Mouse (Mus musculus): ENCODE data around the gene Tgfb1i1. TPM values are rescaled to one million over a fixed set of nuclear protein-coding genes. Genes with fewer than 3 reads are reported as not detected.

Tgfb1i1 gene
- polyA plus RNA-seq, 2 experiments = 5.0 to 7.8 TPM

DNA sequence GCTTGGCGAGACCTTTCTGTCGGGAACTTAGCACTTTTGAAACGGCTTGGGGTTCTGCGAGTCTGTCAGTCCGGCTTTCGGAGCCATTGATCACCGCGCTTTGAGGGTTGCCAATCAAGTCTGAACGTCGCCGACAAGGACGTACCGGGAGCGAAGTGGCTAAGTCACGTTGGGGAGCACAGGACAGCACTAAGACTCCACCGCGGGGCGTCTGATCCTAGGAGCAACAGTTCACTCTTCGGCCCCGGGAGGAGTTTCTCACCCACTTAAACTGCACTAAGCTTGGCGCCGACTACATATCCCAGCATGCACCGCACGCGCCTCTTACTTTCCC, 9.1 kb upstream of the Tgfb1i1 start:
- TF ChIP-seq CTCF (IDR thresholded peaks at IDR 0.05; ENCODE audit: low read depth) (no peak), EP300 (IDR thresholded peaks at IDR 0.05; ENCODE audit: low read depth) (no peak)
- no peaks in the 10 kb centered on the region for H3K9me3 ChIP-seq (ENCODE audit: control insufficient read depth, low read length)
- peak overlapping the region; percentile 74 for H3K4me2 ChIP-seq (ENCODE audit: low read depth)
- peaks cover 5% of the 10 kb centered on the region for H3K36me3 ChIP-seq (replicated peaks; ENCODE audit: control insufficient read depth, insufficient read depth, low read depth)
- H3K9ac ChIP-seq (replicated peaks) = peak overlapping the region; percentile 88
- no peaks in the 10 kb centered on the region for H3K27me3 ChIP-seq (ENCODE audit: control insufficient read depth, insufficient read depth, low read length)
- peak overlapping the region; percentile 71 to 97 for H3K4me3 ChIP-seq (ENCODE audit: insufficient read depth in 1 of 2, low read depth in 2 of 2, low read length in 2 of 2)
- H3K27ac ChIP-seq = peak overlapping the region; percentile 95
- peaks cover 9 to 10% of the 10 kb centered on the region in 2 experiments for H3K4me1 ChIP-seq (replicated peaks; ENCODE audit: control insufficient read depth in 2 of 2, insufficient read depth in 2 of 2, low read length in 1 of 2)
- DNase-seq (ENCODE audit: low read depth in 3 of 3, low spot score in 3 of 3) = no peak
- under 1% methylated on average over 25 of the region's 25 CpGs for WGBS (ENCODE audit: insufficient replicate concordance)
- no peak for ATAC-seq (ENCODE audit: insufficient read depth)

DNA sequence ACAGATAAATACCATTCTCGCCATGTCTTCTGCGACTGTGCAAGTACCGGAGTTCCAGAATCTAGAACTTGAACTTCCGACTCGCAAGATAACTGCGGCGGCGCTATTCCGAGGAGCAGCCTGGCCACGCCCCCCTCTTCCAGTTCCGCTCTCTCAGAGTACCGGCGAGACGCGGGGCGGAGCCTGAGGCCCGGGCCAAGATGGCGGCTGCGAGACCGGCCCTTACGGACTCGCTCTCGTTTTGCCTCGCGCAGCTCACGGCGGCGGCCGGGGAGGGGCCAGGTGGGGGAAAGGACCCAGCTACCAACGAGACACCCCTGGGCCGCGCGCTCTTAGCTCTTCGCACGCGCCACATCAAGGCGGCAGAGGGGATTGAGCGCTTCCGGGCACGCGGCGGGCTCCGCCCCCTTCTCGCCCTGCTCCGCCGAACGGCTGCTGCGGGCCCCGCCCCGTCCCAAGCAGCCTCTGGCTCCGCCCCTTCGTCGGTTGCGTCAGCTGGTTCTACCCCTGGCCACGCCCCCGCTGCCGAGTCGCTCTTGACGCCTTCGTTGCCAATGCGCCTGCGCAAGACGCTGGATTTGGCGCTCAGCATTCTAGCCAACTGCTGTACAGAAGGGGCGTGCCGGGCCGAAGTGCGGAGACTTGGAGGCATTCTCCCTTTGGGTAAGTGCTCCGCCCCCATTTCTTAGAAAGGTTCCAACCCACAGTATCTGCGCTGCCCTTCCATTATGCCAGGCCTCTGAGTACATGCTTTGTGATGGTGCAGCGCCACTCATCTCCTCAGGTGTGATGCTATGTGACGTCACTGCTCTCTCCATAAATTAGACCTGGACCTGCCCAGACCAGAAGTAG, 8.5 kb upstream of the Tgfb1i1 start, which contains the start of gene 9130023H24Rik:
9130023H24Rik (minus strand) TSS at position 105 of the 852 bp plus-strand sequence.
- H3K36me3 ChIP-seq (replicated peaks; ENCODE audit: control insufficient read depth, insufficient read depth, low read depth) = peaks cover 5% of the 10 kb centered on the region
- H3K4me2 ChIP-seq (ENCODE audit: low read depth) = peak within 1 kb of the TSS; percentile 74
- peak within 1 kb of the TSS; percentile 88 for H3K9ac ChIP-seq (replicated peaks)
- H3K4me1 ChIP-seq (replicated peaks; ENCODE audit: control insufficient read depth in 2 of 2, insufficient read depth in 2 of 2, low read length in 1 of 2) = peaks cover 9 to 10% of the 10 kb centered on the region in 2 experiments
- no peak; the same call in 1 of the 2 replicates for TF ChIP-seq EP300 (IDR thresholded peaks at IDR 0.05; ENCODE audit: low read depth)
- peak; percentile 47; the same call in 1 of the 2 replicates for TF ChIP-seq CTCF (IDR thresholded peaks at IDR 0.05; ENCODE audit: low read depth)
- H3K27me3 ChIP-seq (ENCODE audit: control insufficient read depth, insufficient read depth, low read length) = no peaks in the 10 kb centered on the region
- peak within 1 kb of the TSS; percentile 95 for H3K27ac ChIP-seq
- peak within 1 kb of the TSS; percentile 71 to 97 for H3K4me3 ChIP-seq (ENCODE audit: insufficient read depth in 1 of 2, low read depth in 2 of 2, low read length in 2 of 2)
- under 1% methylated on average over 72 of the region's 72 CpGs for WGBS (ENCODE audit: insufficient replicate concordance)
- DNase-seq (ENCODE audit: low read depth in 3 of 3, low spot score in 3 of 3) (peak; percentile 99 to 100 (median 99)), ATAC-seq (ENCODE audit: insufficient read depth) (peak; percentile 87)
- no peaks in the 10 kb centered on the region for H3K9me3 ChIP-seq (ENCODE audit: control insufficient read depth, low read length)

DNA sequence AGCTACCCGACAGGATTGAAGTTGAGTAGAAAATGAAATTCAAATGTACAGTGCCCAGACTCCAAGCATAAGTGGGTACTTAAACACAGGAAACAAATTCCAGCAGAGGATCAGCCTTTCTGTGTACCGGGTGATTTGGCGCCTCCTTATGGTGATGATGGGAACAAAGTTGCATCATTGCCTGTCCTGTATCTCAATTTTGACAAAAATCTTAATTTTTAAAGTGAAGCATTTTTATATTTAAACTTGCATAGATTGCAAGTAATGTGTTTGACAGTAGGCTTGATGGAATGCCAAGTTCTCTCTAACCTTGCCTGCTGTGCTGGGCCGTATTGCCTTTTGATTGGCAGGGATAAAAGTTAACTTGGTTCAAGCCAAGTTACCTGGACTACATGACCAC, 7.6 kb upstream of the Tgfb1i1 start:
- 26% methylated on average over 4 of the region's 4 CpGs for WGBS (ENCODE audit: insufficient replicate concordance)
- Histone ChIP-seq H3K4me3 (ENCODE audit: insufficient read depth in 1 of 2, low read depth in 2 of 2, low read length in 2 of 2) (peak overlapping the region; percentile 63 to 71; a peak in 3 of 4 replicates), H3K36me3 (replicated peaks; ENCODE audit: control insufficient read depth, insufficient read depth, low read depth) (peaks cover 5% of the 10 kb centered on the region), H3K9ac (replicated peaks) (peak overlapping the region; percentile 52), H3K4me1 (replicated peaks; ENCODE audit: control insufficient read depth in 2 of 2, insufficient read depth in 2 of 2, low read length in 1 of 2) (peaks cover 9 to 10% of the 10 kb centered on the region in 2 experiments), H3K27ac (peak overlapping the region; percentile 76), H3K9me3 (ENCODE audit: control insufficient read depth, low read length) (no peaks in the 10 kb centered on the region), H3K4me2 (ENCODE audit: low read depth) (peak overlapping the region; percentile 67), H3K27me3 (ENCODE audit: control insufficient read depth, insufficient read depth, low read length) (no peaks in the 10 kb centered on the region)
- ATAC-seq (ENCODE audit: insufficient read depth) (no peak), DNase-seq (ENCODE audit: low read depth in 3 of 3, low spot score in 3 of 3) (peak; percentile 52 to 63 (median 57))
- TF ChIP-seq EP300 (IDR thresholded peaks at IDR 0.05; ENCODE audit: low read depth) (peak; percentile 8; the same call in 1 of the 2 replicates), CTCF (IDR thresholded peaks at IDR 0.05; ENCODE audit: low read depth) (peak; percentile 63; the same call in 1 of the 2 replicates)

GRCm38 (mm10) chr7:128240131-128240784, 6.4 kb upstream of the Tgfb1i1 start:
- 88% methylated on average over 27 of the region's 27 CpGs for WGBS (ENCODE audit: insufficient replicate concordance)
- Histone ChIP-seq H3K27me3 (ENCODE audit: control insufficient read depth, insufficient read depth, low read length) (no peaks in the 10 kb centered on the region), H3K4me2 (ENCODE audit: low read depth) (no peak overlapping the region), H3K27ac (no peak overlapping the region), H3K9me3 (ENCODE audit: control insufficient read depth, low read length) (no peaks in the 10 kb centered on the region), H3K9ac (replicated peaks) (no peak overlapping the region), H3K4me3 (ENCODE audit: insufficient read depth in 1 of 2, low read depth in 2 of 2, low read length in 2 of 2) (no peak overlapping the region), H3K36me3 (replicated peaks; ENCODE audit: control insufficient read depth, insufficient read depth, low read depth) (peaks cover 5% of the 10 kb centered on the region), H3K4me1 (replicated peaks; ENCODE audit: control insufficient read depth in 2 of 2, insufficient read depth in 2 of 2, low read length in 1 of 2) (peaks cover 9 to 10% of the 10 kb centered on the region in 2 experiments)
- no peak for DNase-seq (ENCODE audit: low read depth in 3 of 3, low spot score in 3 of 3)
- TF ChIP-seq EP300 (IDR thresholded peaks at IDR 0.05; ENCODE audit: low read depth) (no peak), CTCF (IDR thresholded peaks at IDR 0.05; ENCODE audit: low read depth) (no peak)
- no peak for ATAC-seq (ENCODE audit: insufficient read depth)

- ATAC-seq (ENCODE audit: insufficient read depth) = no peak
- Histone ChIP-seq H3K27ac (no peak overlapping the region), H3K4me2 (ENCODE audit: low read depth) (no peak overlapping the region), H3K27me3 (ENCODE audit: control insufficient read depth, insufficient read depth, low read length) (peaks cover 2% of the 10 kb centered on the region; the same call in 1 of the 2 replicates), H3K36me3 (replicated peaks; ENCODE audit: control insufficient read depth, insufficient read depth, low read depth) (peaks cover 5% of the 10 kb centered on the region), H3K9me3 (ENCODE audit: control insufficient read depth, low read length) (no peaks in the 10 kb centered on the region), H3K9ac (replicated peaks) (no peak overlapping the region), H3K4me3 (ENCODE audit: insufficient read depth in 1 of 2, low read depth in 2 of 2, low read length in 2 of 2) (no peak overlapping the region), H3K4me1 (replicated peaks; ENCODE audit: control insufficient read depth in 2 of 2, insufficient read depth in 2 of 2, low read length in 1 of 2) (peaks cover 13 to 14% of the 10 kb centered on the region in 2 experiments)
- DNase-seq (ENCODE audit: low read depth in 3 of 3, low spot score in 3 of 3) = no peak
- WGBS (ENCODE audit: insufficient replicate concordance) = 92% methylated on average over 16 of the region's 16 CpGs
- TF ChIP-seq EP300 (IDR thresholded peaks at IDR 0.05; ENCODE audit: low read depth) (no peak), CTCF (IDR thresholded peaks at IDR 0.05; ENCODE audit: low read depth) (no peak)
Measured at GRCm38 (mm10) chr7:128242331-128242730, 4.3 kb upstream of the Tgfb1i1 start.
